Mouse (Mus musculus) limb, embryonic 12.5 days (tissue): Measurements from ENCODE around the gene Strn4. TPM values are rescaled to one million over a fixed set of nuclear protein-coding genes. Genes with fewer than 3 reads are reported as not detected.

Experiments
- ATAC-seq: fragments of 200-750 bp; cut with Nextera tagmentation; 2 replicates; pipeline ENCODE4 v1.8.0; 2017; ENCODE audit warnings: low read depth, moderate TSS enrichment; ENCODE audit not compliant: insufficient number of reproducible peaks, insufficient read depth, low FRiP score, low TSS enrichment
- H3K27ac ChIP-seq: fragments of 300-500 bp; sonication (generic); 2 replicates; pipeline ENCODE4 v1.5.1; 2016; ENCODE audit warnings: mild to moderate bottlenecking, moderate library complexity
- H3K27me3 ChIP-seq: fragments of 300-500 bp; sonication (generic); 2 replicates; pipeline ENCODE4 v1.6.1; 2016; ENCODE audit warnings: mild to moderate bottlenecking, moderate library complexity
- H3K36me3 ChIP-seq: fragments of 300-500 bp; sonication (generic); 2 replicates; pipeline ENCODE4 v1.6.1; 2016; ENCODE audit warnings: mild to moderate bottlenecking, moderate library complexity
- H3K4me1 ChIP-seq: fragments of 300-500 bp; sonication (generic); replicated peaks from 2 replicates; pipeline ENCODE4 v1.6.1; 2016
- H3K4me2 ChIP-seq: fragments of 300-500 bp; sonication (generic); 2 replicates; pipeline ENCODE4 v1.6.1; 2016; ENCODE audit warnings: mild to moderate bottlenecking, moderate library complexity
- H3K4me3 ChIP-seq: fragments of 300-500 bp; sonication (generic); replicated peaks from 2 replicates; pipeline ENCODE4 v1.5.1; 2016; ENCODE audit warnings: mild to moderate bottlenecking
- H3K9ac ChIP-seq: fragments of 300-500 bp; sonication (generic); replicated peaks from 2 replicates; pipeline ENCODE4 v1.6.1; 2016; ENCODE audit warnings: mild to moderate bottlenecking, moderate library complexity
- H3K9me3 ChIP-seq: fragments of 300-500 bp; sonication (generic); 2 replicates; pipeline ENCODE4 v1.6.1; 2016; ENCODE audit warnings: mild to moderate bottlenecking, moderate library complexity
- WGBS: fragments of 180-500 bp; shearing (Covaris S2); methylation state at CpG from one replicate; pipeline ENCODE4 v1.1.7; 2016; 5-methylcytosine and 5-hydroxymethylcytosine counted together
- polyA plus RNA-seq: library from polyadenylated mRNA; unstranded; fragments of >200 nt; fragmentation: Nextera tagmentation; extraction: Ambion mirVana; gene quantifications from 2 replicates; pipeline ENCODE4 v1.2.1, GENCODE M21; 2016

Gene Strn4
- polyA plus RNA-seq, result 148 and 155 TPM in 2 replicates

DNA sequence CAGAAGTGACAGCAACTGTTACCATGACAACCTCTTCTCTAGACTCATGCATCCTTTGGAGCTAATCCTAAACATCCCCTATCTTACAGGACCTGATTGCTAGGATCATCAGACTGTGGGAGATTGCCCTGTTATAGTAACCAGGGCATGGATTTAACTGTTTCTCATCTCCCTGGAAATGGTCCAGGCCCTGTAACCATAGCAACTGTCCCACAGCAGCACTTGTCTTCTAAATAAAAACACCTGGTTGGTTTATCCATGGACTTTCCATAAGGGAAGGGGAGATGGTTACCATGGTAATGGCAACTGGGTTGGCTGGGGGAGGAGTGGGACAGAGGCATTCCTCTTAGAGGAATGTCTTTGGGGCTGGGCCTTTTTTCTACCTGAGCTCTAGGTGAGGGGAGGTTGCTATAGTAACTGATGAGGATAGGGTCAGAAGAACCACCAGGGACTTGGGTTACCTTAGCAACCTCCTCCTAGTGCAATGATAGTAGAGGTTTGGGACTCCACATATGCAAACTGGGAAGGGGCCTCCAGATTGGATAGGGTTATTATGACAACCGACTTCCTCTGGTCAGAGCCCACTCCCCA, at the start of gene Strn4:
Strn4 (plus strand) TSS at position 539 of the 591 bp plus-strand sequence.
- Histone ChIP-seq H3K27ac (peak within 1 kb of the TSS; percentile 99), H3K9ac (peak within 1 kb of the TSS; percentile 99), H3K4me3 (peak within 1 kb of the TSS; percentile 96), H3K9me3 (no peaks in the 10 kb centered on the region), H3K36me3 (peaks cover 29% of the 10 kb centered on the region), H3K4me2 (peak within 1 kb of the TSS; percentile 89), H3K27me3 (peaks cover 24% of the 10 kb centered on the region), H3K4me1 (peaks cover 64% of the 10 kb centered on the region)
- 7% methylated on average over 1 of the region's 1 CpGs for WGBS
- ATAC-seq, result peak; percentile 57

DNA sequence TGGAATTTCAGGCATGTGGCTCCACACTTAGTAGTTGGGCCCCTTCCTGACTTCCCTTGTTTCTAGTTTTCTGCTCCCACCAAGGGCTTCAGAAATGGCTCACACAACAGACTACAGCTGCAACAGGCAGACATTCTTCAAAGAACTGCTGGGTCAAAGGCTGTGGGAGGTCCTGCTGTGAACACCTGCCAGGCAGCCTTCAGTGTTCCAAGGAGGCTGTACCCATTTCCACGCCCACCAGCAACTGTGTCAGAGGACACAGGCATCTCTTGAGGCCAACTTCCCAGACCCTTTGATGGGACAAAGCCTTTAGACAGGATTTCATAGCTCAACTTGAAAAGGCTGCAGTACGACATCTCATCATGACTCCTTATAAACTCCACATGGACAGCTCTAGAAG, 49.2 kb upstream of the Strn4 start:
- H3K4me3 ChIP-seq, result no peak overlapping the region
- no peaks in the 10 kb centered on the region for H3K36me3 ChIP-seq
- no peak for ATAC-seq
- no peaks in the 10 kb centered on the region for H3K27me3 ChIP-seq
- H3K4me2 ChIP-seq, result no peak overlapping the region
- H3K27ac ChIP-seq, result peak overlapping the region; percentile 53; the same call in 1 of the 2 replicates
- H3K9ac ChIP-seq, result no peak overlapping the region
- 0 out of 2 replicates have a peak, but pooled peaks cover 3% of the 10 kb centered on the region for H3K9me3 ChIP-seq
- H3K4me1 ChIP-seq, result peaks cover 15% of the 10 kb centered on the region
- 32% methylated on average over 2 of the region's 2 CpGs for WGBS

DNA sequence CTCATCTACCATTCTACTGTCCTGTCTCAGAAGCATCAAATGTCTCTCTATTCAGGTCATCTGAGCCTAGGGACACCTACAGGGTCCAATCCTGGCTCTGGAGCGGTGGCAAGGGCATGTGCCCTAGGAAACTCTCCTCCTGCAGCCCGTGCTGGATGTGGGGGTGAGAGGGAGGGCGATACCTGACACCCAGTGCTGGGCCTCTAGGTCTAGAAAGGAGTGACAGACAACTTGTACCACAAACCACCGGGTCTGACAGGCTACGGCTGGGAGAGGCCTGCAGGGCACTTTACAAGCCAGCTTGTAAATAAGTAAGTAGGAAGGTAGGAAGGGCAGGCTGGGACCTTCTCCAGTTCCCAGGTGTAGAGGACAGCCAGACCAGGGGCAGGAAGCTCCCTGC, 39.8 kb upstream of the Strn4 start:
- no peaks in the 10 kb centered on the region for H3K36me3 ChIP-seq
- WGBS, result 25% methylated on average over 5 of the region's 5 CpGs
- no peak overlapping the region for H3K4me2 ChIP-seq
- no peak for ATAC-seq
- 0 out of 2 replicates have a peak, but pooled peaks cover 11% of the 10 kb centered on the region for H3K9me3 ChIP-seq
- H3K27ac ChIP-seq, result no peak overlapping the region
- peaks cover 4% of the 10 kb centered on the region; the same call in 1 of the 2 replicates for H3K4me1 ChIP-seq
- no peaks in the 10 kb centered on the region for H3K27me3 ChIP-seq
- H3K9ac ChIP-seq, result 0 out of 2 replicates have a peak overlapping the region, but pooled peaks have one; percentile 12
- H3K4me3 ChIP-seq, result no peak overlapping the region

DNA sequence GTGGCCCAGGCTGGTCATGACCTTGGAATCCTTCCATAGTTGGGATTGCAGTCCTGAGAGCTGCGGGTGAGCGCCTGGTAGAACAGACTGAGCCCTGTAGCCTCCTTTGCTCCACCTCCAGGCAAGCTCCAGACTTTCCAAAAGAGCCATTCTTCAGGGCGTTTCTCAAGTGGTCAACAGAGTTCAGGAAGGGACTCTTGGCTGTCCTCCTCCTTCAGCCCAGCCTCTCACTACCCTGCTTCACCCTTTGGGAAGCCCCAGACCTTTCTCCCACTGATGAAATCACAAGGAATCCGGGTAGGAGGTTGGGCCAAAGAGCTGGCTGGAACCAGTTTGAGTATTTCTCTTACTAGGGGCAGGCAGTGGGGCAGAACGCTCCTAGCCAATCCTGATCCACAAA, 35.6 kb upstream of the Strn4 start:
- H3K36me3 ChIP-seq, result no peaks in the 10 kb centered on the region
- peaks cover 32% of the 10 kb centered on the region for H3K4me1 ChIP-seq
- H3K27ac ChIP-seq, result no peak overlapping the region
- H3K4me2 ChIP-seq, result no peak overlapping the region
- no peak overlapping the region for H3K9ac ChIP-seq
- ATAC-seq, result no peak
- H3K9me3 ChIP-seq, result no peaks in the 10 kb centered on the region
- no peak overlapping the region for H3K4me3 ChIP-seq
- WGBS, result 79% methylated on average over 5 of the region's 5 CpGs
- H3K27me3 ChIP-seq, result no peaks in the 10 kb centered on the region

DNA sequence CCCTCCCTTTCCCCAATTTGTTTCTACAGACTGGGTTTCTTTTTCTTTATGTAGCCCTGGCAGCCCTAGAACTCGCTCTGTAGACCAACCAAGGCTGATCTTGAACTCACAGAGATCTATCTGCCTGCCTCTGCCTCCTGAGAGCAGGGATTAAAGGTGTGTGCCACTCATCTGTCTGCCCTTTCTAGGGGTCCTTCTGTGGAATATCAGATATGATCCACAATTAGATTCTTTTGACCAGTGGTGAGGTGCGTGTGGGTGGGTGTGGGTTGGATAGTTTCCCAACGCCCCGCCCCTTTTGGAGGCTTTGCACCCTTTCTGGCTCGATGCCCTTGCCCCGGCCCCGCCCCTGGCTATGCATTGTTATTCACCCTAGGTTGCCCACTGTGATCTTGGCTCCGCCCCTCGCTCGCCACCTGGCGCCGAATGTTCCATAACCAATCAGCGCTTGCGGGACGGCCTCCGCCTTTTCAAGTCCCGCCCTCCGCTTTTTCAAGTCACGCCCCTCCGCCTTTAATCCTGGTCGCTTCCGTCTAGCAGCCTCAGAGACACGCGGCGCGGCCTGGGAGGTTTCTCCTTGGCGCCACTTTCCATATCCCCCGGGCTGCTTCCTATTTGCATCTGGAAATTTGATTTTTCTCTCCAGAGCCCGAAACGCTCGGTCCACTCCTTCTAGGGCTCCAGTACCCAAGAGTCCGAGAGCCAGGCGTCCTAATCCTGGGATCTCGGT, 34.7 kb upstream of the Strn4 start, which contains the start of gene Slc1a5:
Slc1a5 (plus strand) TSS at position 516 of the 730 bp plus-strand sequence.
- peak; percentile 75 for ATAC-seq
- Histone ChIP-seq H3K9ac (peak within 1 kb of the TSS; percentile 81), H3K27me3 (no peaks in the 10 kb centered on the region), H3K4me1 (peaks cover 36% of the 10 kb centered on the region), H3K9me3 (no peaks in the 10 kb centered on the region), H3K4me3 (peak within 1 kb of the TSS; percentile 80), H3K4me2 (peak within 1 kb of the TSS; percentile 100), H3K36me3 (peaks cover under 1% of the 10 kb centered on the region; the same call in 1 of the 2 replicates), H3K27ac (peak within 1 kb of the TSS; percentile 66)
- 3% methylated on average over 34 of the region's 34 CpGs for WGBS

DNA sequence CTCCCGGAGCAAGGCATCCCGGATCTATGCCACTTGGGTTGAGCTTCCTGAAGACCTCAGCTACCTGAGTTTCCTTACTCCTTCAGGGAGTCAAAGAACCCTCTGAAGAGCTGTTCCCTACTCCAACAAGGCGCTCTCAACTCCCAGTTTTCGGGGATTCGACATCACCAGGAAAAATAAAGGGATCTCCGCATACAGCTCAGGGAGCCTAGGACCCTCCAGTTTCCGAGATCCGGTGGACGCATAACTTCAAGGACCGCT, 34.2 kb upstream of the Strn4 start:
- no peaks in the 10 kb centered on the region for H3K9me3 ChIP-seq
- no peak for ATAC-seq
- WGBS, result 0% methylated on average over 10 of the region's 10 CpGs
- peak overlapping the region; percentile 81 for H3K9ac ChIP-seq
- H3K4me1 ChIP-seq, result peaks cover 34% of the 10 kb centered on the region
- H3K27me3 ChIP-seq, result no peaks in the 10 kb centered on the region
- peaks cover 5% of the 10 kb centered on the region; the same call in 1 of the 2 replicates for H3K36me3 ChIP-seq
- H3K4me3 ChIP-seq, result peak overlapping the region; percentile 80
- peak overlapping the region; percentile 66 for H3K27ac ChIP-seq
- H3K4me2 ChIP-seq, result peak overlapping the region; percentile 100

DNA sequence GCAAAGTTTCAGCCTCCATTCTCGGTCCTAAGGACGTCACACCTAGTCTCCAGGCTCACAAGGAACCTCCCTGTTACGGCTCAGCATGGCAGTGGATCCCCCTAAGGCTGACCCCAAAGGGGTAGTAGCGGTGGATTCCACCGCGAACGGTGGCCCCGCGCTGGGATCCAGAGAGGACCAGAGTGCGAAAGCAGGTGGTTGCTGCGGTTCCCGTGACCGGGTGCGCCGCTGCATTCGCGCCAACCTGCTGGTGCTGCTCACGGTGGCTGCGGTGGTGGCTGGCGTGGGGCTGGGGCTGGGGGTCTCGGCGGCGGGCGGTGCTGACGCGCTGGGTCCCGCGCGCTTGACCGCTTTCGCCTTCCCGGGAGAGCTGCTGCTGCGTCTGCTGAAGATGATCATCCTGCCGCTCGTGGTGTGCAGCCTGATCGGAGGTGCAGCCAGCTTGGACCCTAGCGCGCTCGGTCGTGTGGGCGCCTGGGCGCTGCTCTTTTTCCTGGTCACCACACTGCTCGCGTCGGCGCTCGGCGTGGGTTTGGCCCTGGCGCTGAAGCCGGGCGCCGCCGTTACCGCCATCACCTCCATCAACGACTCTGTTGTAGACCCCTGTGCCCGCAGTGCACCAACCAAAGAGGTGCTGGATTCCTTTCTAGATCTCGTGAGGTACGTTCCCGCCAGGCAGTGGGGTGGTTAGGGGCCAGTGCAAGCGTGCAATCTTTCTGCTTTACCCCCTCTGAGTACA, 33.7 kb upstream of the Strn4 start:
- ATAC-seq, result peak; percentile 15; the same call in 1 of the 2 replicates
- H3K4me1 ChIP-seq, result peaks cover 34% of the 10 kb centered on the region
- peak overlapping the region; percentile 80 for H3K4me3 ChIP-seq
- peak overlapping the region; percentile 81 for H3K9ac ChIP-seq
- H3K9me3 ChIP-seq, result no peaks in the 10 kb centered on the region
- under 1% methylated on average over 60 of the region's 60 CpGs for WGBS
- H3K27ac ChIP-seq, result peak overlapping the region; percentile 66
- H3K36me3 ChIP-seq, result peaks cover 9% of the 10 kb centered on the region
- no peaks in the 10 kb centered on the region for H3K27me3 ChIP-seq
- H3K4me2 ChIP-seq, result peak overlapping the region; percentile 100

DNA sequence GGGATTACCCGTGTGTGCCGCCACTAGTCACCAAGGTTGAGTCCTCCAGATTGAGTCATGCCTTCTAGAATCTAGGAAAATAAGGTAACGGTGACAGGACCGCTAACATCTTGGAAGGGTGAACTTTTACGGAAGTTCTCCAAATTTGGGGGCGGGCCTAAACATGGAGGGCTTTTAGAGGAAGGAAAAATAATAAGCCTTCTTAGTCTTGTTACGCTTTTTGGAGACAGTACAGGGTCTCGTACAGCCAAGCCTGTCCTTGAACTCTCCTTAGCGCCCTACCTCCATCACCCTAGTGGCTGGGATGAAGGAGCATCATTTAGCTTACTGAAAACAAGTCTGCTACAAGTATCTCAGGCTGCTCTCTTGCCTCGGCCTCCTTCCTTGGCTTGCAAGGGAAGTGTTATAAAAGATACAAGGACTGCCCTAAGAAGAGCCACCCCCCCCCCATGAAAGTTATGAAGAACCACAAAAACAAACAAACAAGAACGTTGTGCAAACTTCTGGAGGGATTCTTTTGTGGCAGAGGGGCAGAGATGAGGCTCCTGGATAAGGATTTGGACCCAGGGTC, 33.0 kb upstream of the Strn4 start:
- WGBS, result 3% methylated on average over 11 of the region's 11 CpGs
- 0 out of 2 replicates have a peak overlapping the region, but pooled peaks have one; percentile 66 for H3K27ac ChIP-seq
- no peaks in the 10 kb centered on the region for H3K27me3 ChIP-seq
- H3K4me2 ChIP-seq, result peak overlapping the region; percentile 100
- H3K9ac ChIP-seq, result peak overlapping the region; percentile 81
- no peaks in the 10 kb centered on the region for H3K9me3 ChIP-seq
- H3K36me3 ChIP-seq, result peaks cover 14% of the 10 kb centered on the region
- no peak for ATAC-seq
- peak overlapping the region; percentile 80 for H3K4me3 ChIP-seq
- H3K4me1 ChIP-seq, result peaks cover 34% of the 10 kb centered on the region

DNA sequence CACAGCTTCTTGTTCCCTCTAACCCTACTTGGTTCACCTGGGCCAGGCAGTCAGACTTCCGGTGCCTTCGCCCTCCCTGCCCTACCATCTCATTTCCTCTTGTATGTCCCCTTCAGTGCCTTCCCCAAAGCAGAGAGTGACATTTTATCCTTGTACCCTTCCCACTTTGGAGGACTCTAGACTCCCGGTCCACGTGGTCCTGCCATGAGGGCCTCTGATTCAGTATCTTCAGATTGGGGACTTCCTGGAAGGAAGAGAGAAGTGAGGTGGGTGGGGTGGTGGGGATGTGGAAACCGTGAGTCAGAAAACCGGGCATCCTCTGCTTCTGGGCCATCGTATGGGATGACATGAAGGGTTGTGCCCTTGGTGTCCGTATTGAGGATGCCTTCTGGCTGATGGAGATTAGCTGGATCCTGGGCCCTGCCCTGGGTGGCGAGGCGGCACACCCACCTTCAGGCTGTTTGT, 32.4 kb upstream of the Strn4 start:
- Histone ChIP-seq H3K36me3 (peaks cover 20% of the 10 kb centered on the region), H3K4me3 (peak overlapping the region; percentile 80), H3K4me1 (peaks cover 34% of the 10 kb centered on the region), H3K27ac (peak overlapping the region; percentile 66; the same call in 1 of the 2 replicates), H3K9me3 (no peaks in the 10 kb centered on the region), H3K4me2 (peak overlapping the region; percentile 100), H3K9ac (peak overlapping the region; percentile 49), H3K27me3 (no peaks in the 10 kb centered on the region)
- 13% methylated on average over 10 of the region's 10 CpGs for WGBS
- no peak for ATAC-seq

DNA sequence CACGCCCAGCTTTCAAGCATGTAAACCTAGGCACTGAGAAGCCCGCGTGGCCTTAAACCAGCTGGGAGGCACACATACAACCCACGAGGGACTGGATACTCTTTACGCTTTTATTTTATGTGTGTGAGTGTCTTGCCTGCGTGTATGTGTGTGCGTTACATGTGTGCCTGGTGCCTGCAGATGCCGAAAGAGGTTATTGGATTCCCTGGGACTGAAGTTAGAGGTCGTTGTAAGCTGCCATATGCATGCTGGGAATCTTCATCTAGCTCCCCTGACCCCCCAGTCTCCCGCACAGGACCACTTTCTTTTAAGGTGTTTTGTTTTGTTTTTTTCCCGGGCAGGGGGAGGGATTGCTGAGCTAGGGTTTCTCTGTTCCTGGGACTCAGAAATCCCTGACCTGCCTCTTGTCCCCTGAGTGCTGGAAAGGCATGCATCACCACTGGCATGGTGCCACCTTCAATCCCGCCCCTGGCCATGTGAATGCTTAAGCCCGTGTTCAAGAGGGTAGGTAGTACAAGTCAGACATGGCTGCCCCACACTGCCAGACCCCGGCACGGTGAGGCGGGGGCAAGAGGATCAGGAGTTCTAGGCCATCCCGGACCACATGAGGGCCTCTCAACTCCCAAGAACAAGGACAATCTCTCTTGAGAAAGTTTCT, 31.8 kb upstream of the Strn4 start:
- peaks cover 26% of the 10 kb centered on the region for H3K36me3 ChIP-seq
- no peaks in the 10 kb centered on the region for H3K27me3 ChIP-seq
- no peak for ATAC-seq
- peak overlapping the region; percentile 49 for H3K9ac ChIP-seq
- H3K27ac ChIP-seq, result peak overlapping the region; percentile 66
- H3K4me3 ChIP-seq, result peak overlapping the region; percentile 80
- WGBS, result 37% methylated on average over 17 of the region's 17 CpGs
- no peaks in the 10 kb centered on the region for H3K9me3 ChIP-seq
- peak overlapping the region; percentile 100 for H3K4me2 ChIP-seq
- peaks cover 34% of the 10 kb centered on the region for H3K4me1 ChIP-seq
